Mouse (Mus musculus) liver, embryonic 13.5 days (tissue): ENCODE results near the gene Ccdc117. TPM values are rescaled to one million over a fixed set of nuclear protein-coding genes. Genes with fewer than 3 reads are reported as not detected.

ENCODE experiments used
- ATAC-seq: fragments of 200-750 bp; cut with Nextera tagmentation; 2 replicates; pipeline ENCODE4 v1.8.0; 2017; ENCODE audit warnings: low read depth, mild to moderate bottlenecking, moderate number of reproducible peaks, moderate library complexity
- DNase-seq: peaks from one replicate; pipeline ENCODE4 v3.0.0; 2022
- H3K27ac ChIP-seq: fragments of 300-500 bp; sonication (generic); 2 replicates; pipeline ENCODE4 v1.5.1; 2015; ENCODE audit warnings: moderate library complexity, mild to moderate bottlenecking, inconsistent platforms
- H3K27me3 ChIP-seq: fragments of 300-500 bp; sonication (generic); 2 replicates; pipeline ENCODE4 v1.6.1; 2015; ENCODE audit warnings: mild to moderate bottlenecking, inconsistent platforms
- H3K36me3 ChIP-seq: fragments of 300-500 bp; sonication (generic); 2 replicates; pipeline ENCODE4 v1.6.1; 2015; ENCODE audit warnings: mild to moderate bottlenecking, inconsistent platforms
- H3K4me1 ChIP-seq: fragments of 300-500 bp; sonication (generic); replicated peaks from 2 replicates; pipeline ENCODE4 v1.6.1; 2015; ENCODE audit warnings: inconsistent platforms
- H3K4me2 ChIP-seq: fragments of 300-500 bp; sonication (generic); 2 replicates; pipeline ENCODE4 v1.6.1; 2015; ENCODE audit warnings: inconsistent platforms, mild to moderate bottlenecking, moderate library complexity
- H3K4me3 ChIP-seq: fragments of 300-500 bp; sonication (generic); replicated peaks from 2 replicates; pipeline ENCODE4 v1.5.1; 2015; ENCODE audit warnings: mild to moderate bottlenecking, inconsistent platforms
- H3K9ac ChIP-seq: fragments of 300-500 bp; sonication (generic); 2 replicates; pipeline ENCODE4 v1.6.1; 2015; ENCODE audit warnings: mild to moderate bottlenecking, inconsistent platforms
- H3K9me3 ChIP-seq: fragments of 300-500 bp; sonication (generic); replicated peaks from 2 replicates; pipeline ENCODE4 v1.6.1; 2016; ENCODE audit warnings: inconsistent platforms
- WGBS: fragments of 180-500 bp; shearing (Covaris S2); methylation state at CpG from one replicate; pipeline ENCODE4 v1.1.7; 2015; ENCODE audit not compliant: insufficient replicate concordance; 5-methylcytosine and 5-hydroxymethylcytosine counted together
- polyA plus RNA-seq: library from polyadenylated mRNA; unstranded; fragments of >200 nt; fragmentation: Nextera tagmentation; extraction: Ambion mirVana; gene quantifications from 2 replicates; pipeline ENCODE4 v1.2.1, GENCODE M21; 2015

Ccdc117 gene
- polyA plus RNA-seq, 1 experiment from 2014 or later = 8.6 TPM

GRCm38 (mm10) chr11:5505856-5506575 lies 36.0 kb downstream of the Ccdc117 start:
- peak overlapping the region; percentile 50 for H3K4me3 ChIP-seq
- DNase-seq (no peak), ATAC-seq (peak; percentile 47; the same call in 1 of the 2 replicates)
- no peaks in the 10 kb centered on the region for H3K36me3 ChIP-seq
- H3K9me3 ChIP-seq = no peaks in the 10 kb centered on the region
- peak overlapping the region; percentile 59 for H3K27ac ChIP-seq
- 5% methylated on average over 18 of the region's 18 CpGs for WGBS
- peaks cover 43% of the 10 kb centered on the region for H3K4me1 ChIP-seq
- no peaks in the 10 kb centered on the region for H3K27me3 ChIP-seq
- H3K9ac ChIP-seq = peak overlapping the region; percentile 42; the same call in 1 of the 2 replicates
- H3K4me2 ChIP-seq = peak overlapping the region; percentile 62

GRCm38 (mm10) chr11:5502351-5503051 lies 39.5 kb downstream of the Ccdc117 start:
- H3K27me3 ChIP-seq = no peaks in the 10 kb centered on the region
- ATAC-seq (no peak; the same call in 1 of the 2 replicates), DNase-seq (no peak)
- no peaks in the 10 kb centered on the region for H3K9me3 ChIP-seq
- WGBS = 61% methylated on average over 10 of the region's 10 CpGs
- peaks cover 41% of the 10 kb centered on the region for H3K4me1 ChIP-seq
- no peak overlapping the region for H3K4me3 ChIP-seq
- H3K36me3 ChIP-seq = no peaks in the 10 kb centered on the region
- no peak overlapping the region for H3K27ac ChIP-seq
- no peak overlapping the region for H3K4me2 ChIP-seq
- no peak overlapping the region for H3K9ac ChIP-seq

DNA sequence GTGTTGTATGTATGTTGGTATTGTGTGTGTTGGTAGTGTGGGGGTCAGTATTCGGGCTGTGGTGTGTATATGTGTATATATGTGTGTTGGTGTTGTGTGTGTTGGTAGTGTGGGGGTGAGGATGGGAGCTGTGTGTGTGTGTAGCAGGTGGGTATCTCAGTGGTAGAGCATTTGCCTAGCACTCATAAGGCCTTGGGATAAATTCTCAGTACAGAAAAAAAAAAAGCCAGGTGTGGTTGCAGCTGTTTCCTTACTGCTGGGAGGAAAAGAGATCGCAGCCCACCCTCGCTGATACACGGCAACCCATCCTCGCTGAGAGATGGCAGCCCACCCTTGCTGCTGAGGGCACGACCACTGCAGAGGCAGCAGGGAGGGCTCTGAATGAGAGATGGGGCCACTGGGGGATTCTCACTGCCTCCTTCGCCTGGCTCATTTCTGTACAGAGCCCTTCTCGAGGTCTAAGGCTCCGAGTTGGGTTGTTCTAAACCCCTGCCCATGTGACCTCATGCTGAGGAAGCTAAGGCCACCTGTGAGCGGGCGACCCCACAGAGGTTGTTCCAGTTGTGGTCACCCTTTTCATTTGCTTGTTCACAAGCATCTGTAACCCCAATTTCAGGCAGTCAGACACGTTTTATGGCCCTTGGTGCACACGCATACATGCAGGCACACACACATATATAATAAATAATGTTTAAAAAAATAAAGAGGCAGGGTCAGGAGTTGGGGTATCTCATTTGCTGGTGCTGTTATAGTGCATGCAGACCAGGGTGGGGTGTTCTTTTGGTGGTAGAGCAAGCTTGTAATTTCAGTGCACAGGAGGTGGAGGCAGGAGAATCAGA lies 40.9 kb downstream of the Ccdc117 start:
- no peaks in the 10 kb centered on the region for H3K27me3 ChIP-seq
- 70% methylated on average over 13 of the region's 13 CpGs for whole genome bisulfite sequencing
- no peak overlapping the region for H3K4me2 ChIP-seq
- no peak for DNase-seq
- H3K27ac ChIP-seq = no peak overlapping the region
- H3K36me3 ChIP-seq = no peaks in the 10 kb centered on the region
- peaks cover 39% of the 10 kb centered on the region for H3K4me1 ChIP-seq
- ATAC-seq = no peak
- H3K4me3 ChIP-seq = no peak overlapping the region
- H3K9me3 ChIP-seq = no peaks in the 10 kb centered on the region
- H3K9ac ChIP-seq = no peak overlapping the region

GRCm38 (mm10) chr11:5499961-5500644 lies 41.9 kb downstream of the Ccdc117 start:
- no peak for ATAC-seq
- Histone ChIP-seq H3K4me3 (no peak overlapping the region), H3K4me1 (peaks cover 31% of the 10 kb centered on the region), H3K27me3 (no peaks in the 10 kb centered on the region), H3K27ac (peak overlapping the region; percentile 77), H3K9ac (peak overlapping the region; percentile 8; the same call in 1 of the 2 replicates), H3K4me2 (0 out of 2 replicates have a peak overlapping the region, but pooled peaks have one; percentile 31), H3K36me3 (no peaks in the 10 kb centered on the region), H3K9me3 (no peaks in the 10 kb centered on the region)
- DNase-seq = no peak
- WGBS = 57% methylated on average over 11 of the region's 11 CpGs

DNA sequence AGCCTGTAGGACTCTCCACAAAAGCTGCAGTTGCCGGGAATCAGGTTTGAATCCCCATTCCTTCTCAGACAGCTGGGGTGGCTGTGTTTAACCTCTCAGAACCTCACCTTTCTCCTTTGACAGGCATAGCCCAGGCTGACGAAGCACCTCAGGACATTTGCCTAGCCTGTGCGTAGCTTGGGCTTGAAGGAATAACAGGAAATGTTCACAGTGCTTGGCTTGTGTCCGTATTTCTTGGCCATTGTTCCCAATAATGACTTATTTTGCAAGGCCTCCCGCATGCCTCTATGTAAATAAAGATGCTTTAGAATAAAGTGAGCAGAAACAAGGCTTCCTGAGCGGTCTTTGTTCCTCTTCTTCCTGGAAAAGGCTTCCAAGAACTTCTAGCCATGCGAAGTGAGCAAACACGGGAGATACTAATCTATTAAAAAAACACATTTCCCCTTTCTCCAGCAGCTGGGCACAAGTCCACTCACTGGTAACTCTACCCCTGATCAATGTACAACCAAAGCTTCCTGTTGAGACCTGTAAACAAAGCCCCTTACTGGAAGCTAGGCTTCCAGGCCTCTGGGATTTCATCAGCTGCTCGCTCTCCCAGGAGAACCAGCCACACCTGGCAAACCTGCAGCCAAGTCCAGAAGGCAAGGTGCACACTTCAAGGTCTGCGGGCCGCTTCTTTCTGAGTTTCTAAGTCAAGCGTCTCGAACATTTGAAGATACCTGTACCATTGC lies 42.9 kb downstream of the Ccdc117 start:
- WGBS = 52% methylated on average over 13 of the region's 13 CpGs

DNA sequence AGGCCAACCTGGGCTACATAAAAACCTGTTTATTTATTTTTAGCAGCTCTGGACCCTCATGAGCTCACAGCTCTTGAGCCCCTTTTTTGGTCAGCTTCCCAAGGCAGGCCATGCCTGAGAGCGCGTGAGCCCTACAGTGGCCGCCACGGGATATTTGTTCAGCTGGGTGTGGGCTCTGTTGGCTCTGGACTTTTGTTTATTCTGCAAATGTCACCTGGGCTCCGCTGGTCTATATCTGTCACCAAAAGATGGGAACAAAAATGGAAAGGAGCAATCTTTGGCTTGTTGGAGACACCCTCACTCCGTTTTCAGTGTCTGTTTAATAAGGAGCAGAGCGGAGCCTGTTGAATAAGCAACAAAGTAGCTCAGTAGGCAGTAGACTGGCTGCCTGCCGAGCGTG lies 43.6 kb downstream of the Ccdc117 start:
- no peak for DNase-seq
- 66% methylated on average over 9 of the region's 9 CpGs for WGBS

More for the DNA sequence above, 42.9 kb downstream of the Ccdc117 start:
- H3K4me2 ChIP-seq = peak overlapping the region; percentile 31
- DNase-seq = no peak
- no peak overlapping the region for H3K9ac ChIP-seq
- no peaks in the 10 kb centered on the region for H3K36me3 ChIP-seq
- peaks cover 31% of the 10 kb centered on the region for H3K4me1 ChIP-seq
- peak; percentile 41 for ATAC-seq
- no peak overlapping the region for H3K4me3 ChIP-seq
- peak overlapping the region; percentile 77 for H3K27ac ChIP-seq
- H3K9me3 ChIP-seq = no peaks in the 10 kb centered on the region
- H3K27me3 ChIP-seq = no peaks in the 10 kb centered on the region

DNA sequence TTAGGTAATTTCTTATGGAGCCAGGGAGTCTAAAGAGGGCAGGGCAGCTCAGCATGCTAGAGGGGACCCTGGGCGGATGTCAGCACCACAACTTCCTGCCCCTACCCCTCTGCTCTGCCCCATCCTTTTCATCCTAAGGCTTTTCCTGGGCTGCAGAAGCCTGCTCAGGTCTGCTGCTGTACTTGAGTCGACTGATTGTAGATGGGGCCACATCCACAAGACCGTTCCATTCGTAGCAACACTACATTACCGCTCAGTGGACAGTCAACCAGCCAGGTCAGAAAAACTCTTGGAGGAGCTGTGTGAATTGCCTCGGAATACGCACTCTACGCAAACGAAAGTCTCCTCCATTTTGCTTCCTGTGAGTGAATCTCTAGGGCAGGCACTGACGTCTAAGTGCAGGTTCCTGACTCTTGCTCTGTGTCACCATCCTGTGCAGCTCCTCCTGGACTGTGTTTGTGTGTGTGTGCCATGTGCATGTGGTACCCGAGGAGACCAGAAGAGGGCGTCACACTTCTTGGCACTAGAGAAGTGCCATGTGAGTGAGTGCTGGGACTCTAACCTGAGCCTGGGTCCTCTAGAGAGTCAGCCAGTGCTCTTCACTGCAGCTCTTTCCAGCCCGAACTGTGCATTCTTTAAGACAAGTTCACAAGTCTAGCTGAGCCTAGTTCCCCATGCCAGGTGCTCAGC lies 45.3 kb downstream of the Ccdc117 start:
- DNase-seq (no peak), ATAC-seq (no peak)
- H3K9me3 ChIP-seq = no peaks in the 10 kb centered on the region
- no peak overlapping the region for H3K27ac ChIP-seq
- H3K9ac ChIP-seq = no peak overlapping the region
- no peaks in the 10 kb centered on the region for H3K36me3 ChIP-seq
- no peak overlapping the region for H3K4me3 ChIP-seq
- H3K4me2 ChIP-seq = no peak overlapping the region
- WGBS = 78% methylated on average over 13 of the region's 13 CpGs
- no peaks in the 10 kb centered on the region for H3K27me3 ChIP-seq
- peaks cover 19% of the 10 kb centered on the region for H3K4me1 ChIP-seq

More for the DNA sequence above, 43.6 kb downstream of the Ccdc117 start:
- Histone ChIP-seq H3K36me3 (no peaks in the 10 kb centered on the region), H3K9me3 (no peaks in the 10 kb centered on the region), H3K4me2 (peak overlapping the region; percentile 26; the same call in 1 of the 2 replicates), H3K4me3 (no peak overlapping the region), H3K4me1 (peaks cover 31% of the 10 kb centered on the region), H3K9ac (no peak overlapping the region), H3K27me3 (no peaks in the 10 kb centered on the region), H3K27ac (peak overlapping the region; percentile 77)
- ATAC-seq = peak; percentile 49; the same call in 1 of the 2 replicates

DNA sequence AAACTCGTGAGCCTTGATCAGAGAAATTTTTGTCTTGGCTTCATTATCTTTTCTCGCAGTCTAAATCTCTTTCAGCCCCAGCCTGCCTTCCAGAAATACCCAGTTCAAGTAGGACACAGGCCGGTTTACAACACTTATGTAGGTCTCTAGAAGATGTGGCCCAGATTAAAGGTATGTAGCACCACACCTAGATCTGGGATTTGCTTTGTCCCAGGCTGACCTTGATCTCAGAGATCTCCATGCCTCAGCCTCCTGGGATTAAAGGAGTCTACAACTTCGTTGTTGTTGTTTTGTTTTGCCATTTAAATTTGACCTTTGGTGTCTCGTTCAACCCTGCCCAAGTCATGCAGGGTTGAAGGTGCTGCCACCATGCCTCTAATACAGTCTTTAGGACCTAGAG lies 46.1 kb downstream of the Ccdc117 start:
- no peaks in the 10 kb centered on the region for H3K36me3 ChIP-seq
- DNase-seq (no peak), ATAC-seq (no peak)
- no peaks in the 10 kb centered on the region for H3K9me3 ChIP-seq
- H3K4me2 ChIP-seq = no peak overlapping the region
- 63% methylated on average over 5 of the region's 5 CpGs for WGBS
- H3K9ac ChIP-seq = no peak overlapping the region
- H3K4me3 ChIP-seq = no peak overlapping the region
- H3K27ac ChIP-seq = no peak overlapping the region
- no peaks in the 10 kb centered on the region for H3K27me3 ChIP-seq
- H3K4me1 ChIP-seq = peaks cover 18% of the 10 kb centered on the region

DNA sequence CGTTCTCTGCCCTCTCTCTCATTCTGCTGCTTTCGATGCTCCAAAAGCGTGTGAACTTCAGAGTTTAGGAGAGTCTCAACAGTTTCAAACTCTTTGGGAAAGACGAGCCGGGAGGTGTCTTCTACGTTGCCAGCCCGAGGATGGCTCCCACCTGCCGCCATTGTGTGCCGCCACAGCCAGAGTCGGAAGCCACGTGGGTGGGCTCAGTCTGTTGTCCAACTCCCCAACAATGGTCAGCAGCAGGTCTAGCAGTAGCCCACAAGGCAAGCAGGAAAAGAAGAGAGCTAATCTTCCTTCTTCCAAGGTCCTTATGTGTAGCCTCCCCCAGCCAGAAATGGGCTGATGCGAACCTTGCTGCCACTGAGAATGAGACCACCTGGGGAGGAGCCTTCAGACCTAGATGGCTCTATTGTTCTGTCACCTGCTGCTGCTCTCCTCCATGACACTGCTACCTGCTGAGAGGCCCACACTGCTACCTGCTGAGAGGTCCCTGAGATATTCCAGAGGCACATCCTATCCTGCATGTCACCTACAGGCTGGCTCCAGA lies 46.6 kb downstream of the Ccdc117 start:
- Histone ChIP-seq H3K4me1 (peaks cover 13% of the 10 kb centered on the region), H3K27me3 (no peaks in the 10 kb centered on the region), H3K9ac (no peak overlapping the region), H3K4me2 (no peak overlapping the region), H3K36me3 (no peaks in the 10 kb centered on the region), H3K4me3 (no peak overlapping the region), H3K9me3 (no peaks in the 10 kb centered on the region), H3K27ac (no peak overlapping the region)
- 76% methylated on average over 12 of the region's 12 CpGs for WGBS
- ATAC-seq (no peak), DNase-seq (no peak)
